Mouse (Mus musculus) heart, embryonic 15.5 days (tissue): Measurements from ENCODE around the gene Zfp318. TPM values are rescaled to one million over a fixed set of nuclear protein-coding genes. Genes with fewer than 3 reads are reported as not detected.

Experiments
- ATAC-seq: fragments of 200-750 bp; cut with Nextera tagmentation; replicated peaks from 2 replicates; pipeline ENCODE4 v1.8.0; 2017; ENCODE audit warnings: low read depth, moderate TSS enrichment; ENCODE audit not compliant: insufficient number of reproducible peaks, insufficient read depth, low FRiP score
- H3K27ac ChIP-seq: fragments of 300-500 bp; sonication (generic); 2 replicates; pipeline ENCODE4 v1.5.1; 2015; ENCODE audit warnings: mild to moderate bottlenecking, inconsistent platforms
- H3K27me3 ChIP-seq: fragments of 300-500 bp; sonication (generic); 2 replicates; pipeline ENCODE4 v1.6.1; 2015; ENCODE audit warnings: inconsistent platforms
- H3K36me3 ChIP-seq: fragments of 300-500 bp; sonication (generic); 2 replicates; pipeline ENCODE4 v1.6.1; 2015; ENCODE audit warnings: mild to moderate bottlenecking, inconsistent platforms
- H3K4me1 ChIP-seq: fragments of 300-500 bp; sonication (generic); replicated peaks from 2 replicates; pipeline ENCODE4 v1.6.1; 2015; ENCODE audit warnings: inconsistent platforms
- H3K4me2 ChIP-seq: fragments of 300-500 bp; sonication (generic); 2 replicates; pipeline ENCODE4 v1.6.1; 2015; ENCODE audit warnings: inconsistent platforms, mild to moderate bottlenecking, moderate library complexity
- H3K4me3 ChIP-seq: fragments of 300-500 bp; sonication (generic); 2 replicates; pipeline ENCODE4 v1.5.1; 2015; ENCODE audit warnings: mild to moderate bottlenecking, inconsistent platforms
- H3K9ac ChIP-seq: fragments of 300-500 bp; sonication (generic); 2 replicates; pipeline ENCODE4 v1.6.1; 2015; ENCODE audit warnings: mild to moderate bottlenecking, inconsistent platforms
- H3K9me3 ChIP-seq: fragments of 300-500 bp; sonication (generic); replicated peaks from 2 replicates; pipeline ENCODE4 v1.6.1; 2016; ENCODE audit warnings: inconsistent platforms
- WGBS: fragments of 180-500 bp; shearing (Covaris S2); methylation state at CpG from one replicate; pipeline ENCODE4 v1.1.7; 2015; ENCODE audit warnings: mixed read lengths; 5-methylcytosine and 5-hydroxymethylcytosine counted together
- polyA plus RNA-seq: library from polyadenylated mRNA; unstranded; fragments of >200 nt; fragmentation: Nextera tagmentation; extraction: Ambion mirVana; gene quantifications from 2 replicates; pipeline ENCODE4 v1.2.1, GENCODE M21; 2015

Zfp318 gene
- 6.4 and 6.5 TPM in 2 replicates for polyA plus RNA-seq

- peaks cover 10% of the 10 kb centered on the region for H3K4me1 ChIP-seq
- peak; percentile 99 for ATAC-seq
- no peaks in the 10 kb centered on the region for H3K9me3 ChIP-seq
- peak within 1 kb of the TSS; percentile 85 for H3K4me2 ChIP-seq
- no peaks in the 10 kb centered on the region for H3K27me3 ChIP-seq
- peaks cover 3% of the 10 kb centered on the region; the same call in 1 of the 2 replicates for H3K36me3 ChIP-seq
- peak within 1 kb of the TSS; percentile 89 for H3K9ac ChIP-seq
- H3K27ac ChIP-seq: peak within 1 kb of the TSS; percentile 86
- H3K4me3 ChIP-seq: peak within 1 kb of the TSS; percentile 75
- WGBS: 1% methylated on average over 94 of the region's 105 CpGs
Observed at GRCm38 (mm10) chr17:46383294-46384060, at the start of gene Zfp318. Zfp318 (plus strand) TSS chr17:46383731.

GRCm38 (mm10) chr17:46336475-46336874, 47.1 kb upstream of the Zfp318 start:
- H3K27ac ChIP-seq: no peak overlapping the region
- no peaks in the 10 kb centered on the region for H3K4me1 ChIP-seq
- ATAC-seq: no peak
- H3K4me2 ChIP-seq: no peak overlapping the region
- no peak overlapping the region for H3K4me3 ChIP-seq
- H3K27me3 ChIP-seq: no peaks in the 10 kb centered on the region
- H3K9me3 ChIP-seq: no peaks in the 10 kb centered on the region
- H3K36me3 ChIP-seq: no peaks in the 10 kb centered on the region
- 26% methylated on average over 5 of the region's 5 CpGs for WGBS
- H3K9ac ChIP-seq: no peak overlapping the region

GRCm38 (mm10) chr17:46341208-46341607, 42.3 kb upstream of the Zfp318 start:
- WGBS: 45% methylated on average over 7 of the region's 7 CpGs
- no peak overlapping the region for H3K9ac ChIP-seq
- H3K4me3 ChIP-seq: no peak overlapping the region
- H3K9me3 ChIP-seq: 0 out of 2 replicates have a peak, but pooled peaks cover 6% of the 10 kb centered on the region
- H3K27me3 ChIP-seq: no peaks in the 10 kb centered on the region
- no peak overlapping the region for H3K27ac ChIP-seq
- no peak overlapping the region for H3K4me2 ChIP-seq
- no peak for ATAC-seq
- H3K4me1 ChIP-seq: no peaks in the 10 kb centered on the region
- no peaks in the 10 kb centered on the region for H3K36me3 ChIP-seq

GRCm38 (mm10) chr17:46351026-46351700, 32.4 kb upstream of the Zfp318 start:
- no peaks in the 10 kb centered on the region for H3K9me3 ChIP-seq
- H3K9ac ChIP-seq: no peak overlapping the region
- no peak overlapping the region for H3K4me3 ChIP-seq
- no peak for ATAC-seq
- no peak overlapping the region for H3K4me2 ChIP-seq
- WGBS: 73% methylated on average over 8 of the region's 8 CpGs
- H3K27me3 ChIP-seq: no peaks in the 10 kb centered on the region
- H3K4me1 ChIP-seq: no peaks in the 10 kb centered on the region
- no peaks in the 10 kb centered on the region for H3K36me3 ChIP-seq
- H3K27ac ChIP-seq: no peak overlapping the region

GRCm38 (mm10) chr17:46371783-46372182, 11.7 kb upstream of the Zfp318 start:
- Histone ChIP-seq H3K4me3 (no peak overlapping the region), H3K9ac (no peak overlapping the region), H3K9me3 (no peaks in the 10 kb centered on the region), H3K27me3 (no peaks in the 10 kb centered on the region), H3K36me3 (no peaks in the 10 kb centered on the region), H3K4me1 (no peaks in the 10 kb centered on the region), H3K27ac (no peak overlapping the region), H3K4me2 (no peak overlapping the region)
- 68% methylated on average over 3 of the region's 3 CpGs for WGBS
- ATAC-seq: no peak

- Histone ChIP-seq H3K9ac (no peak overlapping the region), H3K4me2 (no peak overlapping the region), H3K27ac (no peak overlapping the region), H3K4me3 (no peak overlapping the region), H3K9me3 (no peaks in the 10 kb centered on the region), H3K27me3 (no peaks in the 10 kb centered on the region), H3K36me3 (no peaks in the 10 kb centered on the region), H3K4me1 (no peaks in the 10 kb centered on the region)
- 89% methylated on average over 3 of the region's 3 CpGs for WGBS
- ATAC-seq: no peak
Observed at GRCm38 (mm10) chr17:46378564-46378963, 5.0 kb upstream of the Zfp318 start.

GRCm38 (mm10) chr17:46384061-46384801, 700 bp downstream of the Zfp318 start:
- Histone ChIP-seq H3K27ac (peak overlapping the region; percentile 86), H3K9me3 (no peaks in the 10 kb centered on the region), H3K36me3 (peaks cover 8% of the 10 kb centered on the region), H3K4me1 (peaks cover 10% of the 10 kb centered on the region), H3K4me3 (peak overlapping the region; percentile 75), H3K27me3 (no peaks in the 10 kb centered on the region), H3K4me2 (peak overlapping the region; percentile 85), H3K9ac (peak overlapping the region; percentile 89)
- no peak; the same call in 1 of the 2 replicates for ATAC-seq
- 1% methylated on average over 70 of the region's 70 CpGs for WGBS

GRCm38 (mm10) chr17:46388200-46388599, 4.7 kb downstream of the Zfp318 start:
- Histone ChIP-seq H3K9me3 (no peaks in the 10 kb centered on the region), H3K36me3 (peaks cover 20% of the 10 kb centered on the region), H3K27me3 (no peaks in the 10 kb centered on the region), H3K4me1 (peaks cover 10% of the 10 kb centered on the region), H3K4me3 (no peak overlapping the region), H3K9ac (no peak overlapping the region), H3K27ac (no peak overlapping the region), H3K4me2 (no peak overlapping the region)
- 46% methylated on average over 3 of the region's 3 CpGs for WGBS
- ATAC-seq: no peak

GRCm38 (mm10) chr17:46393012-46393411, 9.5 kb downstream of the Zfp318 start:
- H3K27ac ChIP-seq: no peak overlapping the region
- H3K36me3 ChIP-seq: peaks cover 34% of the 10 kb centered on the region
- no peaks in the 10 kb centered on the region for H3K9me3 ChIP-seq
- H3K9ac ChIP-seq: no peak overlapping the region
- H3K27me3 ChIP-seq: no peaks in the 10 kb centered on the region
- H3K4me3 ChIP-seq: no peak overlapping the region
- no peak for ATAC-seq
- no peak overlapping the region for H3K4me2 ChIP-seq
- H3K4me1 ChIP-seq: no peaks in the 10 kb centered on the region
- WGBS: 33% methylated on average over 2 of the region's 2 CpGs

GRCm38 (mm10) chr17:46394631-46395030, 11.1 kb downstream of the Zfp318 start:
- Histone ChIP-seq H3K27me3 (no peaks in the 10 kb centered on the region), H3K9ac (no peak overlapping the region), H3K4me3 (no peak overlapping the region), H3K4me1 (no peaks in the 10 kb centered on the region), H3K9me3 (no peaks in the 10 kb centered on the region), H3K4me2 (no peak overlapping the region), H3K36me3 (peaks cover 38% of the 10 kb centered on the region), H3K27ac (no peak overlapping the region)
- ATAC-seq: no peak
- 71% methylated on average over 1 of the region's 1 CpGs for WGBS

GRCm38 (mm10) chr17:46408478-46408877, 24.9 kb downstream of the Zfp318 start:
- no peak overlapping the region for H3K4me3 ChIP-seq
- 35% methylated on average over 3 of the region's 3 CpGs for WGBS
- no peak overlapping the region for H3K27ac ChIP-seq
- H3K9ac ChIP-seq: no peak overlapping the region
- no peaks in the 10 kb centered on the region for H3K27me3 ChIP-seq
- no peak overlapping the region for H3K4me2 ChIP-seq
- no peaks in the 10 kb centered on the region for H3K4me1 ChIP-seq
- no peaks in the 10 kb centered on the region for H3K9me3 ChIP-seq
- peaks cover 61% of the 10 kb centered on the region for H3K36me3 ChIP-seq
- no peak for ATAC-seq
